Comparison of ENCODE assay signal across 8 mouse cellular contexts in genomic region chr12:111274447-111275149, GRCm38 (mm10). TPM values are rescaled to one million over a fixed set of nuclear protein-coding genes. Genes with fewer than 3 reads are reported as not detected.
DNase-seq lines count a peak whose midpoint lies in the region; ATAC-seq and TF ChIP-seq lines count a peak whose summit lies in the region.

No protein-coding gene starts in this region.

- H3K27ac ChIP-seq in kidney, adult 2 months (ENCODE audit: insufficient read depth, low read depth, low read length), result no peak overlapping the region
- no peak overlapping the region for H3K27ac ChIP-seq in brown adipose tissue, adult 24 weeks (replicated peaks; ENCODE audit: low read depth, low read length)
- H3K27ac ChIP-seq in forebrain, postnatal 0 days (ENCODE audit: low read depth, low read length), result no peak overlapping the region
- H3K27ac ChIP-seq in midbrain, embryonic 12.5 days (replicated peaks), result no peak overlapping the region

- TF ChIP-seq POLR2A in kidney, adult 2 months (IDR thresholded peaks at IDR 0.05; ENCODE audit: low read depth, low read length), result no peak

- H3K4me3 ChIP-seq in kidney, adult 2 months (ENCODE audit: insufficient read depth, low read depth, low read length), result peak overlapping the region; percentile 19; the same call in 1 of the 2 replicates
- peak overlapping the region; percentile 15; the same call in 1 of the 2 replicates for H3K4me3 ChIP-seq in brown adipose tissue, adult 24 weeks (ENCODE audit: insufficient read depth, low read depth, low read length)
- peak overlapping the region; percentile 48 for H3K4me3 ChIP-seq in forebrain, postnatal 0 days (ENCODE audit: low read depth, low read length)
- H3K4me3 ChIP-seq in midbrain, embryonic 12.5 days, result peak overlapping the region; percentile 41

- ATAC-seq in forebrain, postnatal 0 days, result peak; percentile 72
- no peak for ATAC-seq in midbrain, embryonic 12.5 days (ENCODE audit: low FRiP score, low read depth)

- no peaks in the 10 kb centered on the region for H3K36me3 ChIP-seq in kidney, adult 2 months (ENCODE audit: control insufficient read depth, insufficient read depth, low read length)
- H3K36me3 ChIP-seq in forebrain, postnatal 0 days (ENCODE audit: insufficient read depth), result no peaks in the 10 kb centered on the region
- H3K36me3 ChIP-seq in midbrain, embryonic 12.5 days, result no peaks in the 10 kb centered on the region

- peak overlapping the region; percentile 62 for H3K9ac ChIP-seq in forebrain, postnatal 0 days
- H3K9ac ChIP-seq in midbrain, embryonic 12.5 days (replicated peaks), result no peak overlapping the region; the same call in 1 of the 2 replicates

- no peak for DNase-seq in kidney, adult 2 months
- DNase-seq in kidney, postnatal 36 days, result no peak
- peak; percentile 71 for DNase-seq in forebrain, postnatal 0 days
- DNase-seq in embryo, embryonic 11 days, result no peak
- DNase-seq in adrenal gland, adult 18-20 months (ENCODE audit: low spot score in 2 of 2), result no peak
- no peak for DNase-seq in spleen, adult 18-20 months

- no peak for TF ChIP-seq CTCF in kidney, adult 2 months (conservative IDR thresholded peaks at IDR 0.05; ENCODE audit: insufficient read depth, insufficient read length, low read depth, low read length)
- no peak for TF ChIP-seq CTCF in forebrain, postnatal 0 days (IDR thresholded peaks at IDR 0.05; ENCODE audit: low read depth)

- H3K27me3 ChIP-seq in kidney, adult 2 months (replicated peaks; ENCODE audit: control insufficient read depth, insufficient read depth, low read length), result no peaks in the 10 kb centered on the region
- peaks cover 61% of the 10 kb centered on the region for H3K27me3 ChIP-seq in forebrain, postnatal 0 days (ENCODE audit: insufficient read depth, low read length)
- peaks cover 81% of the 10 kb centered on the region for H3K27me3 ChIP-seq in midbrain, embryonic 12.5 days

- 31% methylated on average over 80 of the region's 80 CpGs for WGBS in kidney, adult 2 months
- WGBS in forebrain, postnatal 0 days, result 2% methylated on average over 75 of the region's 80 CpGs
- WGBS in midbrain, embryonic 12.5 days, result 3% methylated on average over 80 of the region's 80 CpGs

- no peaks in the 10 kb centered on the region for H3K9me3 ChIP-seq in forebrain, postnatal 0 days (ENCODE audit: low read length)
- peaks cover 6% of the 10 kb centered on the region; the same call in 1 of the 2 replicates for H3K9me3 ChIP-seq in midbrain, embryonic 12.5 days

- H3K4me1 ChIP-seq in kidney, adult 2 months (ENCODE audit: control insufficient read depth, insufficient read depth, low read length), result peaks cover 10% of the 10 kb centered on the region; the same call in 1 of the 2 replicates
- peaks cover 3% of the 10 kb centered on the region; the same call in 1 of the 2 replicates for H3K4me1 ChIP-seq in brown adipose tissue, adult 24 weeks (ENCODE audit: control insufficient read depth, insufficient read depth, insufficient read length, low read length)
- 0 out of 2 replicates have a peak, but pooled peaks cover 3% of the 10 kb centered on the region for H3K4me1 ChIP-seq in forebrain, postnatal 0 days (ENCODE audit: insufficient read depth)
- H3K4me1 ChIP-seq in midbrain, embryonic 12.5 days, result peaks cover 17% of the 10 kb centered on the region

- peak overlapping the region; percentile 82 for H3K4me2 ChIP-seq in forebrain, postnatal 0 days (ENCODE audit: low read depth)
- peak overlapping the region; percentile 57 for H3K4me2 ChIP-seq in midbrain, embryonic 12.5 days (replicated peaks)

RNA-seq across cellular contexts. Expression of gene Amn, which starts 3.7 kb away (rescaled TPM):
- polyA plus RNA-seq in kidney, adult 2 months (2012; rRNA removed), result 194 and 273 TPM in 2 replicates
- polyA plus RNA-seq in brown adipose tissue, adult 24 weeks (2012; ENCODE audit: insufficient read depth, insufficient read length, missing spikeins), result not detected in 2 replicates
- 22.7 and 24.7 TPM in 2 replicates for total RNA-seq in forebrain, postnatal 0 days (2014; rRNA removed)
- 50.8 and 59.9 TPM in 2 replicates for polyA plus RNA-seq in forebrain, postnatal 0 days (2015; fragmentation: Nextera tagmentation; extraction: Ambion mirVana)
- polyA plus RNA-seq in midbrain, embryonic 12.5 days (2016; fragmentation: Nextera tagmentation; extraction: Ambion mirVana), result 0.45 and 0.80 TPM in 2 replicates
- total RNA-seq in adrenal gland, adult 18-20 months (2021), result not detected

Comparison
In these comparisons a context has a peak if more than half of its experiments do, and no peak if none do; other contexts are left out.
1. RNA of gene Amn, which starts 3.7 kb away (polyA plus RNA-seq): 194 to 273 TPM in kidney, adult 2 months and 50.8 to 59.9 TPM in forebrain, postnatal 0 days; 0.45 to 0.80 TPM in midbrain, embryonic 12.5 days and not detected in brown adipose tissue, adult 24 weeks; every median in the first group is over 10 times any median in the second.
2. Peak in every context shown above with its lines, with median percentiles within 50 percentile points of each other: H3K4me3 ChIP-seq.